Mouse (Mus musculus) embryo, embryonic 10.5 days (tissue): Measurements from ENCODE around the gene Tifab.
A peak's percentile ranks its signal among the peaks of the same experiment; 100 is the strongest.

Source experiments
- DNase-seq: peaks from one replicate; pipeline ENCODE4 v3.0.0-alpha.2; 2015; ENCODE audit warnings: low spot score

Tifab gene

GRCm38 (mm10) chr13:56176310-56176709, 2.4 kb downstream of the Tifab start:
- no peak for DNase-seq

- no peak for DNase-seq
Observed at GRCm38 (mm10) chr13:56175848-56176247, 2.8 kb downstream of the Tifab start.

GRCm38 (mm10) chr13:56172901-56173545, 5.7 kb downstream of the Tifab start:
- no peak for DNase-seq

- no peak for DNase-seq
Observed at GRCm38 (mm10) chr13:56172106-56172505, 6.6 kb downstream of the Tifab start.

DNA sequence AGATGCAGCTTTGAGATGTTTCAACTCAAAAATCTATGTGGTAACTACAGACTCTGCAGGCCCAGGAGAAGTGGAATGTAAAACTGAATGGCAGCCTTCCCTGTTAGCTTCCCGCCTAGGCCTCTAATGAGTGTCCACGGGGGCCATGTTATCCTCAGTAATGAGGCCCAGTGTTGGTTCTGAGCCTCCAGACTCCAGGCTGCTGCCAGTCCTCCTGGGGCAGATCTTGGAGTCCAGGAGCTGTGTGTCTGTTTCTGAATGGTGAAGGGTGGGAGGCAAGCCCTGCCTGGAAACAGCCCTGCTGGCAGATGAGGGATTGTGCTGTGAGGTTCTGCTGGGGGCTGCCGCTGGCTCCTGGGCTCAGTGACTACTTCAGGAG, 10.3 kb downstream of the Tifab start:
- DNase-seq = no peak

DNA sequence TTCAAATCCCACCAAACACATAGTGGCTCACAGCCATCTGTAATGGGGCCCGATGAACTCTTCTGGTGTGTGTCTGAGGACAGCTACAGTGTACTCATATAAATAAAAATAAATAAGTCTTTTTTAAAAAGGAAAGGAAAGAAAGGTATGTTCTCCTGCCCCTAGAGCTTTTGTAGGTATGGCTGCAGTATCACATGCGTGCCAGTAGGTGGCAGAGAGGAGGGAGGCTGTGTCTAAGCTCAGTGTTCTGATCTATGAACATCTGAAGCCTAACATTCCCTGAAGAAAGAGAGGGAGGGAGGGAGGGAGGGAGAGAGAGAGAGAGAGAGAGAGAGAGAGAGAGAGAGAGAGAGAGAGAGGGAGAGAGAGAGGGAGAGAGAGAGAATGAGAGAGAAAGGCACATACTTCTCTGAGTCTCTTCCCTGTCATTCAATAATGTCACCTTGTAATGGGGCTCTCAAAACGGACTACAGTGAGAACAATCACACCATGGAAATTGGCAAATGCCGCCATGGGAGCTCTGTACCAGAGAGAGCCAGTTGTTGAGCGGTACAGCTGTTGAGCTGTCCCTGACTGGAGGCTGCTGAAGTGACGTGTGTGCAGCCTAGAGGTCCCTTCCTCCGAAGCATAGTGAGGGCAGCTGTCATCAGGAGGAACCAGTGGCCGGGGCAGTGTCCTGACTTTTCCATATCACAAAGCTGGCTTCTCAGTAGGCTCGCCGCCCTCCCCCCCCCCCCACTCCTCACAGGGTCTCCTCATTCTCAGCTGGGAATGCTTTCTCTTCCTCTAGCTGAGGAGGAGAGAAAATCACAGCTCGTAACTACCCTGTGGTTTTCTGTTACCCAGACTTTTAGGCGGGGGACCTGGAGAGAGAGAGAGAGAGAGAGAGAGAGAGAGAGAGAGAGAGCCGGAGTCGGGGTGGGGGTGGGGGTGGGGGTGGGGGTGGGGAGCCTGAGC, 11.0 kb downstream of the Tifab start:
- peak; percentile 64 for DNase-seq

DNA sequence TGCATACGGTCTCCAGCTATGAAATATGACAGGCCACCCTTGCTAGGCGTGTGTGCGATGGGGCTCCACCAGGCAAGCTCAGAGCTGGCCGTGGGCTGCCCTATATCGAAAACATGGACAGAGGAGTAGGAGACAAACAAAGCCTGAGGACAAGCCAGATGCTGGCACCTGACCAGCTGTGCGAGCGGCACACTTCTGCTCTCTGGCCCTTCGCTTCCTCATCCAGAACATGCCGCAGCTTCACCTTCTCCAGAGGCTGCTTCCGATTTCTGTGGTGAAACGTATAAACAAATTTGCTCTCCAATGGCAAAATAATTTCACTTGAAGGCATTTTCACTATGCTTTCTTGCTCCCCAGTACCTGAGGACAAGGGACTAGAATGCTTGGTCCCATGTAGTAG, 13.1 kb downstream of the Tifab start:
- DNase-seq = no peak

DNA sequence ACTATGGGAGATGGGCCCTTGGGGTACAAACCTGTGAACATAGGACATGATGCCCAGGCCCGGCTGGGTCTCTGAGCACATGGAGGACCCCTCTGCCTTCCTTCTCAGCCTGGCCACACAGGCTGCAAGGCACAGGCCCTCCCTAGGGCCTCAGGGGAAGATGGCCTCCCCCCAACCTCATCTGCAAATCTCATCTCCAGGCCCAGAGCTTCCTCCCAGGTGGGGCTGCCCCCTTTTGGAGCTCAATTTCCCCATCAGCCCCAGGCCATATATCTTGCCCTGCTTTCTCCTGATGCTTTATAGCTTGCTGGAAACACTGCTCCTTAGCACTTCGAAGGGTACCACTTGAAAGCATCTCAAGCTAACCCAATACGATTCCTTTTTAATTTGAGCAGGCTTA, 14.3 kb downstream of the Tifab start:
- no peak for DNase-seq

DNA sequence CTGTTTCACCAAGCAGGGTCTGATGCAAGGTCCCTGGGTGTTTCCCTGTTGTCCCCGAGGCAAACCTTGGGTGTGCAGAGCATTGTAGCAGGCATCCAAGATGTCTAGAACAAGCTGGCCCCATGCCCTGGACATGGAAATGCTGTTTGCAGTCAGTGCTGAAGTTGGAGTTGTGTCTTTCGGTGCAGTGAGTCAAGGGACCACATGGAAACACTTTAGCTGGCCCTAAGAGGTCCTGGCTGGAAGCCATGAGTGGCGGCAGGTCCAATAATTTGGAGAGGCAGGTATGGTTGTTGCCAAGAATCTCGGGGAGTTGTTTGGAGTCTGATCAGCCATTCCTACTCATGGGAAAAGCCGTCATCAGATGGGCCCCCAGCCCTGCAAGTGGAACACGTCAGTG, 14.9 kb downstream of the Tifab start:
- no peak for DNase-seq

DNA sequence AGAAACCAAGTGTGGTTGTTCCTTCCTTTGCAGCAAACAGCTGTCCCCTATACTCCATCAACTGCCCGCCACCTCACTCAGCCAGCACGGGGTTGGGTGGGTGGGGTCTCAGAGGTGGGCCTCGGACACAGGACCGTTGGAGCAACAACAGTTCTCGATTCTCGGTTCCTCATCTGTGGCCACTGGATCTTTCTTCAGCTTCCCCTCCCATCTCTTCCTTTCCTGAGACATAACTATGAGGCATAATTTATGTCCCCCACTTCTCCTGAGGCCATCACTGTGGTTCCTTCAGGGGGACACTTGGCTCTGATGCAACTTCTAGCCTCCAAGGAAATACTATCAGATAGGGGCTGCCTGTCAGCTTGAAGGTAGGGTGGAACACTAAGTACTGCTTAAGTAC, 15.8 kb downstream of the Tifab start:
- no peak for DNase-seq

DNA sequence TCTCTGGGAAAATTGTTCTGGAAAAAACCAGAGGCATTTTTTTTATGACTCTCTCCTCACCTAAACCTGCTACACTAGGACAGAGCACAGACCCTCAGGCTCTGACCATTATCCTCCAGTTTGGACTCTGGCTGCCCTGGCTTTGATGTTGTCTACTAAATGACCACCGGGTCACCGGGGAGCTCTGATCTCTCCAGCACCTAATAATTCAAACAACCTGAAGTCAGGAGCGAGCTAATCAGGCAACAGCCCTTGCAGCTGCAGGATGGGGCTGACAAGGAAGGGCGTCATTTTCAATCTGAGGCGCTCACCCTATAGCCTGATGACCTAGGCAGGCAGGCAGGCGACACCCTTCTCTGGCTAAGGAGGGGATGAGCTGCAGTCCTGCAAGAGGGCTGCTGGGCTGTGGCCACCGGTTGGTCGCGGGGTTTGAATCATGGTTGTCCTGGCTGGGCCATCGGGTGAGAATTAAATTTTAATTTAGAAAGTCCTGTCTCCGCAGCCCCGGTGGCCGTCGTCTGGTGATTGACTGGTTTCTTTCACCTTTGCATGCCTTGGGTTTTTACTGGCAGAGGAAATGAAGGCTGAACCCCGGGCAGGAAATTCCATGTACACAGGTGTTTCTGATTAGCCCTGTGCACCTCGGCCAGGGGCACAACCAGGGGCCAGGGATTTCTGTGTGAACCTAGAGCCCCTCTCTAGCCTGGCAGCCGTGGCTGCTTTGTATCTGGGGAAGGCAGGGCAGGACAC, 18.9 kb downstream of the Tifab start:
- DNase-seq = peak; percentile 75

DNA sequence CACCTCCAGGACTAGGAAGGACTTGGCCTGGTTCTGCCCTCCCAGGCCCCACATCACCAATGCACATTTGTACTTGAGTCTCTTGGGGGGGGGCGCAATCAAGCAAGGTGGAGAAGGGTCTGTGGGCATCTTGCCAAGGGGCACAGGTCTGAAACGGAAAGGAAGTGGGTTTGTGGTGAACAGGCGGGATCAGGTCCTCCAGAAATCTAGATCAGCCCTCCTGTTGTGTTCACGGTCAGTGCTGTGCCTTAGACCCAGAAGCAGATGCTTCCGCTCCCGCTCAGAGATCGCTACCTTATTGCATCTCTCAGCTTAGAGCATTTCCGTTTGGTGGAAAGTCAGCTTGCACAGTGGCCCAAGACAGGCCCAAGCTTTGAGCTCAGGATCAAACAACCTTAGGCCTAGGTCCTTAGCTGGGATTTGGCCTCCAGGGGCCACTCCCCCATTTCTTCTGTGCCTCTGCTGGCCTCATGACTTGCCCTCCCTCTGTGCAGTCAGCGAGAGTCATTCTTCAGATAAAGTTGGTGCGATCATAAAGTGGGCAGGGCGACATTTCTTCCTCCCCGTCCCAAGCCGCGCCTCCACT, 19.6 kb downstream of the Tifab start:
- DNase-seq = peak; percentile 41

- DNase-seq = no peak
Observed at GRCm38 (mm10) chr13:56155671-56156070, 23.0 kb downstream of the Tifab start.

DNA sequence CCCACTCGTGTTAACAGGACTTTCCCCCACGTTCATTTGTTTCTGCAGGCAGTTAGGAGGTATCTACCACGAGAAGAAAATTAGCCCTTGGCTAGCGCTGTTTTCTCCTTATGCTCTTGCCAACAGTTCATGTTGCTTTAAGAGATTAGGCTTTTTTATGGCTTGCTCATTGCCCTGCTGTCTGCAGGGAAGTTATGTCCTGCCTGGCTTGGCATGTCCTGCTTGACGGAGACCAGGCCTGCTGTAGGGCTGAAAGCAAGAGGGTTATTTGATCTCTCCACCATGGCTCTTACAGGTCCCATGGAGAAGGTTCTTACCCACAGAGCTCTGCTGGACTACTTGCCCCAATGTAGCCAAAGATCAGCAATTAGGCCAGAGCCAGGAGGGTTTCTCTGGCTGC, 23.6 kb downstream of the Tifab start:
- no peak for DNase-seq

DNA sequence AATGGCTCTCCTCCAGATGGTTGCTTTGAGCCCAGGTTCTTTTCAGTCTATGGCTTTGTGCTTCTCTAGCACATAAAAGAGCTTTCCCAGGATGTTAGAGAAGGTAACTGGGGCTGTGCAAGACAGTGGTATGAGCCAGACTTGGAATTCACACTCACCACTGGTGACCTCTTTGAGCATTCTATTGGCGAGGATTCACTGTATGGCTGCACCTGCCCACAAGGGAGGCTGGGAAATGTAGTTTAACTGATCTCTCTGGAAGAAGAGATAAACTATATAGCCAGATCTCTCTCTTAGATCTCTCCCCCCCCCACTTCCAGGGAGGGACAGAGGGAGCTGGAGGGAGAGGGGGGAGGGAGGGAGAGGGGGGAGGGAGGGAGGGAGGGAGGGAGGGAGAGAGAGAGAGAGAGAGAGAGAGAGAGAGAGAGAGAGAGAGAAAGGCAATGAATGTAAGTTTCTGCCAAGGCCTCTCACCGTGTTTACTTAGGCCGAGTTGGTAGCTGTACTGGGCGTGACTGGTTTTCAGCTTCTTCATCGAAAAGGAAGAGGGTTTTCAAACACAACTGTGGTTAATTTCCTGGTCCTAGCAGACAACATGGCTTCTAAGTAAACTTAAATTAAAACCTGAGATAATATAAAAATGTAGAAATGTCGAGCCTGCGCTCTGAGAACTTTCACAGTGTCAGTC, 25.8 kb downstream of the Tifab start:
- no peak for DNase-seq

DNA sequence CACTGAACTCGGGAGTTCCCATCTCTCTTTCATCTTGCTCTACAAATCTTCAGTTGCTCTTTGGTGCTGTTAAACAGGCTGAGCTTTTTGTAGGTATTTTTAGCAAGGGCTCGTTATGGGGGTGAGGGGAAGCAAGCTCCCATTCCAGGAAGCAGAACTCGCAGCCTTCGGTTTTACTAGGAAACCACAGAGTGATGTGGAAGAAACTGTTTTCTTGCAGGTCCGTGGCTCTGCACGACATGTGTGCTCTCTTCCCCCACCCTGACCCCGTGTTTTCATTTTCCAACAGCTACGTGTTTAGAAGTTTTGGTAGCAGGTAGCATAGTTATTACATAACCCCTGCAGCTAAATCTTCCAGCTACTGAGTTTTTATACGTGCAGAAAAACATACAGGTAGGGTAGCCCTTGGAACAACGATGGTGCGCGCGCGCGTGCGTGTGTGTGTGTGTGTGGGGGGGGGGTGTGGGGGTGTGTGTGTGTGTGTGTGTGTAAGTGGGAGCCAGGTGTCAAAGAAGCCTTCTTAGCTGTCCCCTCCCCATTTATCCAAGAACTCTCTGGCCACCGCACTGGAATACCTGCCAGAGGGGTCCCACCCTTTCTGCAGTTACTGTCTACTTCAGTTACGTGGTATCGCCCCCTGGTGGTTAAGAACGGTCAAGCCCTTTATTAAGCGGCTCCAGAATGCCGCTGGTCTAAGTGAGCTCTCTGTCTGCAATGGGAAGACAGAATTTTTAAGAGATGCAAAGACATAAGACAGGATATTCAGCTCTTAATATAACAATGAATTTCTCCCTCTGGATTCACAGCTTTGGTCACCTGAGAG, 27.1 kb downstream of the Tifab start:
- peak; percentile 92 for DNase-seq

- peak; percentile 55 for DNase-seq
Observed at GRCm38 (mm10) chr13:56145523-56145922, 33.2 kb downstream of the Tifab start.

DNA sequence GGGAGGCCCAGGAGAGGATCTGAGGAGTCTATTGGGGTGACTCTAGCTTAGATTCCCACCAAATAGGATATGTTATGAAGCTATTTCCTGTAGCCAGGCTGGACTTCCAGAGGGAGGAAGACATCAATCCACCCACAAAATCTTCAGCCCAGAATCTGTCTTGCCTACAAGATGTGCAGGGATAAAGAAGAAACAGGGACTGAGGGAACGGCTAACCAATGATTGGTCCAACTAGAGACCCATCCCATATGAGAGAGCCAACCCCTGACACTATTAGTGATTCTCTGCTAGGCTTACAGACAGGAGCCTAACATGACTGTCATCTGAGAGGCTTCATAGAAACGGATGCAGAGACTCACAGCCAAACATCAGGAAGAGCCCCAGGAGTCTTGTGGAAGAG, 34.7 kb downstream of the Tifab start:
- no peak for DNase-seq

DNA sequence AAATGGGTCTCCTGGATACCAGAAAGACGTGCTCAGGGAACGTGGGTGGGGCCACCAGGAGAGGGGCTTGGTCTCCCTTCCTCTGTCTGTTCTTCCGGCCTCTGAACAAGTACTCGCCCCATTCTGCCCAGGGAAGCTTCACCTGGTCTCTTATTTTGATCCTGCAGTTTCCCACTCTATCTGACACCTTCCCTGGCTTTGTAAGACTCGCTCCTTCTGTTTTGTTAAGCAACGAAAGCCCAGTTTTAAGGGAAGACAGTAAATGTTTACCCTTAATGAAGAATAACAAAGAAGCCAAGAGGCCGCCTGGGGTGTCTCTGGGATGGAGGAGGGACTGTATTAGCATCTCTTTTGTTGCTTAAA, 35.6 kb downstream of the Tifab start:
- DNase-seq = no peak

GRCm38 (mm10) chr13:56142382-56143150, 36.1 kb downstream of the Tifab start:
- DNase-seq = no peak
